Mouse (Mus musculus): ENCODE measurements around the gene A630095N17Rik. TPM values are rescaled to one million over a fixed set of nuclear protein-coding genes. Genes with fewer than 3 reads are reported as not detected.

The A630095N17Rik gene
- total RNA-seq (2021), result not detected
- long read RNA-seq, experiment 1, result 0 reads
- long read RNA-seq, experiment 2, result 0 reads

DNA sequence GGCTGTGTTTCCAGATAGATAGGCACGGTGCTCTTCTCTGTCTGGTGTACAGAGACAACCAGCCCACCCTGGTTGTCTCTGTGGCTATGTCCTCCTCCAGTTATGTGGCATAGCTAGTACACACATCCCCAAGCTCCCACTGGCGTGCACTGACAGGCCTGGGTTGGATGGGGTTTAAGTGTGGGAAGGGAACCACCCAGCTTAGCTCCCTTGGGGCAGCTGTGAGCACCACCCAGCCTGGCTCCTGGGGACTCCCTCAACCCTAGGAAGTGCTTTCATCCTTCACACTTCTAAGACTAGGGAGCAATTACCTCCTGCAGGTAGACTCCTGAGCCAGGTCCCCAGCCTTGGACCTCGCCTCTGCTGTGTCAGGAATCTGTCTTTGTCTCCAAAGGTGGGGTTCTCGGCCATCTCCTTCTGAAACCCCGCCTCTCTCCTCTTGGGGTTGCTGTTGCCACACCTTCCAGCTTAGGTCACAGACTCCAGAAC lies at the start of gene A630095N17Rik:
TSS of gene A630095N17Rik (minus strand) at position 439 of the 489 bp plus-strand sequence.
- no peak for DNase-seq

DNA sequence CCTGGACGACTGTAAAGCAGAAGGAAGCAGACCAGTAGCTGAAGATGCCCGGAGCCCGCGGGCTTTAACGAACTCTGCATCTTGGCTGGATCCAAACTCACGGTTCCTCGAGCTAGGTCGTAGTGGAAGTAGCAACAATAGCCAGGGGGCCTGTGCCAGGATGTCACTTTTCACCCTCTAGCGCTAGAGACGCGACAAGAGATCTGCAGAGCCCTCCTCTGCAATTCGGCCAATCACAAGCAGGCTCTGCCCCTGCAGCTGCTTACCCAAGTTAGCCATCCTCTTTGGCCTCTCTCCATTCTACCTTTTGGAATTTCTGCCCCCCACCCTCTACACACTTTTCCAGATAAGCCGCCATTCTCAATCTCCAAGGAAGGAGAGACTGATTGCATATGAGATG lies 46.3 kb upstream of the A630095N17Rik start, which contains the start of gene Resp18:
TSS of gene Resp18 (minus strand) at position 188 of the 400 bp plus-strand sequence.
- no peak for DNase-seq

DNA sequence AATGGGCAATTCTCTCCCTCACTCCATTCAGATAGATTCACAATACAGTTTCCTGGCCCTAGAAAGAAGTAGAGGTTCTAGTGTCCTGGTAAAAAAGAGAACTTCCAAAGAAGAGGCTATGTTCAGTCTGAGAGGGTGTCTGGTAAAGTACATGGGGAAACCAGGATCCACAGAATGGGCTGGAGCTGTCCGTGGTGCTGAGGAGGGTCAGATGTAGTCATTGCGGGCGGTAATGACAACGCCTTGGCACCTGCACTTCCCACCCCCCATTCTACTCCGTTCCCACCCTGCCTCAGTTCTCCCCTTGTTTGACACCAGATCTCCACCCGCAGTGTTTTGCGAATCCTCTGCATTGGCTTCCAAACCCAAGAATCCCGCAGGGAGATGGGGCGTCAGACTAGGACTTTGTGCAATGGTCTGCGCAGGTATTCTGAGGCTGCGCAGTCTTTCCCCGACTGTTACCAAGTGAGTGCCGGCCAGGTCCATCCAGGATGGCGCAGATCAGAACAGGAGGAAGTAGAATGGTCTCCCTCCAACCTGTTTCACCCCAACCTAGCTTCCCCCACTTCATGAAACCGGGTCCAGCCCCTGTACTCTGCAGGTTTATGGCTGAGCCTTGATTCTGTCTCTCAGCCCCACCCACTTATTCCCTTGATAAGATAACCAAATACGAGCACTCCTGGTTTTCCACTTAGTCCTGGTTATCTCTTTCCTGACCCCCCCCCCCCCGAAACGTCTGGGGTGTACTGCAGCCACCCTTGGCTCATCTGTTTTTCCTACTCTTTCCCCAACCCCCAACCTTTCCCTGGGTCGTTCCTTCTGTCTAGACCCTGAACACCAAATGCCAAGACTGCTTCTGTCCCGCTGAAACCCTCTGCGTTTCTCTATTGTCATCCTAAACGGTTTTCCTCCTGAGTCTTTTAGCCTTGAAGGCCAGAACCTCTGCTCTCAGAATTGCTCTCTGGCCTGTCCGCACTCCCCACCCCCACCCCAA lies 45.6 kb upstream of the A630095N17Rik start:
- no peak for DNase-seq

DNA sequence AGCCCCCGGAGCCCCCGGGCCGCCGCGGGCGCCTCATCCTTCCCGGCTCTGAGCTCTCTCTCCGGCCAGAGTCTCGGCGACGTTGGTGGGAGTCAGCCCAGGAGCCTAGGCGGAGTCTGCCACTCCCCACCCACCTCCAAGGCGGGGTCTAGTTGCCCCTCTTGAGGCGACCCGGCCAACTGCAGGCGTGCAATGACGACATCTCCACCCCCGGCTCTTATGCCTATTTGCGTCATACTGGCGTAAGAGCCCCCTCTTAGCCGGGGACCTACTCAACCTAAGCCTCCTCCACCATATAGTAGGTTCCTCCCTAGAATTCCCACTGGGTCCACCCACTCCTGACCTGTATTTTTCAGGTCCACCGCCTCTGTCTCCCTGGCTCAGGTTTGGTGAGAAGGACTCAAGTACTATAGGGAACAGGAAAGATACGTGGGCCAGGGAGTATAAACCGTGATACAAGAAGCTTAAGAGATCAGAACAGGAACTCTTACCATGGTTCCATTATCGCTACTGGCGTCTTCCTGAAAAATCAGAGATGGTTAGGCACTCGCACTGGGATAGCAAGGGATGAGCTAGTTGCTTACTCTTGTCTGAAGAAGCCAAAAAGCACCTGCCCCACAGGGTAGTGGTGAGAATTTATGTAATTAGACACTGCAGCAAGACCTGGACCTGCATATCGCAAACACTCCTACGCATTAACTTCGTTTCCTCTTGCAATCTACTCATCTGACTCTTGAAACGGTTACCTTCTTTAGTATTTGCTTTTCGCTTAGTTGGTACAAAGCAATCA lies 32.4 kb upstream of the A630095N17Rik start, which contains the start of gene Ptprn:
TSS of gene Ptprn (minus strand) at position 412 of the 790 bp plus-strand sequence.
- DNase-seq, result no peak

DNA sequence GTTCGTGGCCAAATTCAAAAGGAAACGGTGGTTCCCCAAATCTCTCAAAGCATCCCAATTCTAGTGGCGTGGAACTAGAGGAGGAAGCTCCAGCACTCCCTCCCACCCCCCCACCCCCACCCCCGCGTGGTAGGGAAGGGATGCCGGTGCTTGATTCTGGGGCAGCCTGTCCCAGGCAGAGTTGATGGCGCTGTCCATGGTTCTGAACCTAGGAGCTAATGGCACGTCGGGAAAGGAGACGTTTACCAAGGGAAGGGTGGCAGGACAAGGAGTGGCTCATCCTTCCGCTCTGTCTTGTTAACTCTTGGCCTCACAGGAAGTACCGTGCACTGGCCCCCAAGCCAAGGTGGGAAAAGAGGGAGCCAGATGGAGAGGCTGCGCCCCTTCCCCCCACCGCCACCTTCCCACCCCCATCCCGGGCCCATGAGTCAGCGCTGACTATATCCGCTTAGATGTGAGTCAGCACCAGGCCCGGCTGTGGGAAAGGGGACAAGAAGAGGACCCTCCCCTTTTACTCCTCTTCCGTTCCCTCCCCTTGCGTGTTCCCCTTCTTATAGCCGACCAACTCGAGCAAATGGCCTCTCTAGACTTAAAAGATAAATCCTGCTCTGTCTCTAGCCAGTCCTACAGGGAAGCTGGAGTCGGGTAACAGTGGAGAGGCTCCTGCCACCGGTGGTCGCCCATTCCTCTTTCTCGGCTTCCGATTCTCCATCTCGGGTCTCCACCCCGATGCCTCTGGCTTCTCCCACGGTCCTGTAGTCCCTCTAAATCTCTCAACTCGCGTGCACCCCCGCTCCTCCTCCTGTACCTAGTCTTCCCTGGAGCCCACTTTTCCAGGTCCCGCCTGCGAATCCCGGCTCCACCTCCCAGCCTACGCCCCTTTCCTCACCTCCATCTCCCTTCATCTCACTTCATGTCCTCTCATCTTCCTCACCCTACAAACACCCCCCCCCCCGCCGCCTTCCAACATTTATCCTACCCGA lies 31.4 kb upstream of the A630095N17Rik start:
- no peak for DNase-seq

DNA sequence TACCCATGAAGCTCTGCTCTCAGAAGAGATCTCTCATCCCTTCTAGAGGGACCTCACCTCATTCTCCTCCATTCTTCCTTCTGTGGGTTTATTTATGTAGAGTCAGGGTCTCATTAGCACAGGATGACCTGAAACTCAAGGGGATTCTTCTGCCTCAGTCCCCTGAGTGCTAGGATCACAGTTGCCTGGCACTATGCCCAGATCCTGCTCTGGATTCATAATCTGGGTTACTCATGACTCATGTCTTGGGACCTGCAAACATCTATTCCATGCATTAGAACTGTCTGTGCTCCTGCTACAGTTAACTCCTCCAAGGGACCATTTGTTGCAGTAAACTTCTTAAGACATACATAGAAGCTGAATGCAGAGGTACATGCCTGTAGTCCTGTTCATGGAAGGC lies 29.4 kb upstream of the A630095N17Rik start:
- no peak for DNase-seq

DNA sequence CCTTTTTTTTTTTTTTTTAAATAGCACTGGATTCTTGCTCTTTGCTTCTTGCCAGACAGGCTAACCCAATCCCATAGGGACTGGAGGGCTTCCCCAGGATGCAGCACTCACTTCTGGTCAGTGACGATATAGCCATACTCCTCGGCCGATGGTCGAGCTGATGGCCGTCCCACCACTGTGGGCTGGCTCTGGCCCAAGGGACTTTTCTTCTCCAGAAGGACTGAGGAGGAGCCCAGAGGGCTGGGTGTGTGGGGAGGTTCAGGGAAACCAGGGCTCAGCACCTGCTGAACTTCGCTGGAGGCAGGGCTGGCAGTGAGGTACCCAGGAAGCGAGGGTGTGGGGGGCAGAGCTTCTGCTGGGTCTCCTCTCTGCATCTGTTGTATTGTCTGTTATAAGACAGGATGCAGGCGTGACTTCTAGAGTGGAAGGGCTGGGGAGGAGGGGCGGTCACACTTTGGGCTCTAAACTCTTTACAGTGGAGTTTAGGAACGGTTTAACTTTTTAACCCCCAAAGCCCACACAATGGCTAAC lies 23.7 kb upstream of the A630095N17Rik start:
- DNase-seq, result no peak

DNA sequence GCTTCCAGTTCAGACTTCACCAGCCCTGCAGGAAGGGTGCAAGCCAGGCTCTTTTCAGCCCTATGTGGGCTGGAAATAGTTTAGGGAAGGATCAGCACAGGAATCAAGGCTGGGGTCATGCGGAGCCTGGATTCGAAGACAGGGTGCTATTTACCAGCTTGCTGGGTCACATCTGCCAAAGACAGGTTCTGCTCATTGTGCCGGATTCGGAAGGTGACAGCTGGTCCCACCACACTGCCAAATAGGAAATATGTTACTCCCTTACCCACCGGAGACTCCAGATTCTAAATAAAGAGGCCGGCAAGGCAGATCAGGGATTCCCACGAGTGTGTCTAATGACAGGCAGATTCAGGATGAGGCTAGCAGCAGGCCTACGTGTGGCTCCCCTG lies 22.7 kb upstream of the A630095N17Rik start:
- no peak for DNase-seq

DNA sequence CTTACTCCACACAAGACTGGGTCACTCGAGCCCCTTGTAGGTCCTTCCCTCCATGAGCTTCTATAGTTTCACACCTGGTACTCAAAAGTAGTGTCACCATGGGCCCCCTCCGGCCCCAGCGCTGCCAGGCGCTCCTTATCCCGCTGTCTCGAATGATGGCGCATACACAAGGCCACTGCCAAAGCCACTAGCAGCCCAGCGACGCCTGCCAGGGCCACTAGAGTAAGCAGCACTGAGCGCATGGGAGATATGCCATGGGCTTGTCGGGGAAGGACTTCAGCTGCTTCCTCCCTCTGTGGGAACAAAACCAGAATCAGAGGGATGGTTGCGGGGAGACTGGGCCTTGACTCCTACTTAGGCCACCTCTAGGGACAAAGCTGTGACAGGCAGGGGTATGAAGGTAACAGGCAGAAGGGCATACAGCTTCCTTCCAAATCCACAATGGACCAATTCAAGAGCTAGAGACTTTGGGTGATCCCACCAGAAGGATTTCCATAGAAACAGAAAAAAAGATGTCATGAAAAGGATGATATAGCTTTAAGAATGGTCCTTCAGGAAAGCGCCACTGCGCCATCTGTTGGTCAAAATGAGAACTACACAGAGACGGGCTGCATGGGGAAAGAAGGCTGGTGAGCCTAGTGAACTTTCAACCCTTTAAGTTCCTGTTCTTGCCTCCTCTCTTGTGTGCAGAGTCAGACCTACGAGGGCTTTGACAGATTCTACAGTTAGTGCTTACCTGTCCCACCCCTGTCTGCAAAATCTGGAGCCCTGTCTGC lies 22.1 kb upstream of the A630095N17Rik start:
- DNase-seq, result no peak

DNA sequence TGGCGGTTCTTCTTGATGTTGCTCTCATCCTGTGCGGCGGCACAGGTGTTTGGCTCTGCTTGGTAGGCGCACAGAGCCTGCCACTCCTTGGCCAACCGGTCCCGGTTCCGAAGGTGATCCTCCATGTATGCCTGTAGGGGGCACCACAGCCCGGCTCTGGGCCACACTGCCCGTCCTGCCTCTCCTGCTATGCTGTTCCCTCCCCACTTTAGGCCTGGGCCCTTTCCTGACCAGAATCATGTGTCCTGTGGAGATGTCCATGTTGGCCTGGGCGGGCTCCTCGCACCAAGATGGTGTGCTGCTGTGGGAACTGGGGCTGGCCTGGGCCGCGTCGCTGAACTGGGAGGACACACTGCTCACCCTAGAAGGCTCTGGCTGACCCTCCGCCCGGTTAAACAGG lies 21.1 kb upstream of the A630095N17Rik start:
- DNase-seq, result no peak

DNA sequence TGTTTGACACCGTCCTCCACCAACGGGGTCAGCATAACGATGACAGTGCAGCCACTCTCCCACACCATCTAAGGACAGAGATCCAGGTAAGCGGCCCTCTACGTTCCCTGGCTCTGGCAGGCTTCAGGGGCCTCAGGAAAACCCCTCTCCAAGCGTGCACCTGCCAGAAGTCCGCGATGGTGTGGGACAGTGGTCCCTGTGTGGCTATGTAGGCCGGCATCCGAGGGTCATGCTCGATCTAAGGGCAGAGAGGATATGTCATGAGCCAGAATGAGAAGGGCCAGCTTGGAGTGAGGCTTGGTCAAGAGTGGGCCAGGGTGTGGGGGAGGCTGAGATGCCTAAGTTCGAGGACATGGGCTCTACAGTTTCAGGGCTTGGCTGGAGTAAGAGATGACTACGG lies 20.4 kb upstream of the A630095N17Rik start:
- no peak for DNase-seq

DNA sequence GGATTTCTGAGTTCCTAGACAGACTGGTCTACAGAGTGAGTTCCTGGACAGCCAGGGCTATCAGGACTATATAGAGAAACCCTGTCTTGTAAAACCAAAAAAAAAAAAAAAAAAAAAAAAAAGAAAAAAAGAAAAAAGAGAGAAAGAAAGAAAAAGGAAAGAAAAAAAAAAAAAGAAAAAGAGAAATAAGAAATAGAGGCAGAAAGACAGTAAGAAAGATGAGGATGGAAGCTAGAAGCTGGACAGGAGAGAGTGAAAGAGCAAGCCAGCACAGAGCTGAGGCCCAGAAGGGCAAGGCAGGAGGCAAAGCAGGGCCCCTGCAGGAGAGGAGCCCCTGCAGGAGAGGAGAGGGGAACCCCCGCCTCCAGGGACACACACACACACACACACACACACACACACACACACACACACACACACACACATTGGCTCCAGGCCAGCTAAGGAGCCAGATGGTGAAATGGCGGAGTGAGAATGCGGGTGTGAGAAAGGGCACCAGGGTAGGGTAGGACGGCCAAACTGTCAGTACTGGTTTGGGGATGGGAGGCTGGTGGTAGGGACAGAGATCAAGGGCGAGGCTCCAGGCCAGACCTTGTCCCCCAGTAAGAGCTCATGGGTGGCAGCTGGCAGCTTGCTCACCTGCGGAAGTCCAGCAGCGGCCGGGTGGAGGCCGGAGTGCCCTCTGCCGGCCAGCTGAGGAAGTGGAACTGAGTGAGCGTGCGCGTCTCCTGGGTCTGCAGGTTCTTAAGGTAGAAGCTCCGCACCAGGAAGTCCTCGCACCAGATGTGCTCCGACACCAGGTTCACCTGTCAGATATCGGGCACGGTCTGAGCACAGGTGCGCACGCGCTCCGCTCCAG lies 19.4 kb upstream of the A630095N17Rik start:
- peak; percentile 76 for DNase-seq

DNA sequence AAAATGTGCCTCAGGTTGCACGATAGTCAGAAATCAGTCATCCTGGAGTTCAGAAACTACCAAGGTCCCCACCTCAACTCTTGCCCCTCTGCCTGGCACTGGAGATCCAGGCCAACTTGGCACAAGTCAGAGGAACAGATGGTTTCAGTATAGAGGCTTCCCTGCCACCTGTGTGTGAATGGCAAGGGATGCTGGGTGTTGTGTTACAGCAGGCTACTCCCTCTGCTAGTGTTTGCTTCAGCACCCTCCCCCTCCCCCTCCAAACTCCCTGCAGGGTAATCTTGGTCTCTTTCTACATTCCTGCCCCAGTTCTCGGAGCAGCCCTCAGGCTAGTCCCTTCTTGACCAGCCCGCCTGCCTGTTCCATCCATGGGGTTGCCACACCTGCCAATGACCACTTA lies 18.6 kb upstream of the A630095N17Rik start:
- DNase-seq, result no peak

DNA sequence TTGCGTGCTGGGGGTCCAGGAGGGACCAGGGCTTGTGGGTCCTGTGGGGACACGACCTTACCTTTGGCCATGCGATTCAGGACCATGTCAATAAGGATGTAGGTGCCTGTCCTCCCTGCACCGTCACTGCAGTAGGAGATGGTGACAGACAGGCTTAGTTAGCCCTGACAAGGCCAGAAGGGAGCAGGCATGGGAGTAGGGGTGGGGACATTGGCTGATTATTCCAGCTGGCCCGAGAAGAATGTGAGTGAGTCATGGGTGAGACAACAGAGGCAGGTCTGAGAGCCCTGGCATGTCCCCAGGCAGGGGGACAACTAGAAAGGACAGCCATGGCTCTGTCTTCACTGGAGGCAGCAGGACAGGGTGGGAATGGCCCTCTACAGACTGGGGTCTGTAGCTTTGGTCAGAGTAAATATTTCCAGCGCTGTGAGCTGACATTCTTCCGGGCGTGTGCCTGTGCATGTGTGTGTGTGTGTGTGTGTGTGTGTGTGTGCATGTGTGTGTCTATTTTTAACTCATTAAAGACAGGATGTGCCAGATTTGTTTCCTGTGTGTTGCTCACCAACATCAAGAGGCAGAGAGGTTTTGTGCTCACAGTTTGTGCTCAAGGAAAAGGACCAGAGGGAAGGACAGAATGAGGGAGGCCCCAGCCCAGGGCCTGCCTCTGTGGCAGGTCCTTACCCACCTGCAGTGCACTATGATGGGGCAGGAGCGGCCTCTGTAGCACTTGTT lies 16.3 kb upstream of the A630095N17Rik start:
- DNase-seq, result peak; percentile 53

DNA sequence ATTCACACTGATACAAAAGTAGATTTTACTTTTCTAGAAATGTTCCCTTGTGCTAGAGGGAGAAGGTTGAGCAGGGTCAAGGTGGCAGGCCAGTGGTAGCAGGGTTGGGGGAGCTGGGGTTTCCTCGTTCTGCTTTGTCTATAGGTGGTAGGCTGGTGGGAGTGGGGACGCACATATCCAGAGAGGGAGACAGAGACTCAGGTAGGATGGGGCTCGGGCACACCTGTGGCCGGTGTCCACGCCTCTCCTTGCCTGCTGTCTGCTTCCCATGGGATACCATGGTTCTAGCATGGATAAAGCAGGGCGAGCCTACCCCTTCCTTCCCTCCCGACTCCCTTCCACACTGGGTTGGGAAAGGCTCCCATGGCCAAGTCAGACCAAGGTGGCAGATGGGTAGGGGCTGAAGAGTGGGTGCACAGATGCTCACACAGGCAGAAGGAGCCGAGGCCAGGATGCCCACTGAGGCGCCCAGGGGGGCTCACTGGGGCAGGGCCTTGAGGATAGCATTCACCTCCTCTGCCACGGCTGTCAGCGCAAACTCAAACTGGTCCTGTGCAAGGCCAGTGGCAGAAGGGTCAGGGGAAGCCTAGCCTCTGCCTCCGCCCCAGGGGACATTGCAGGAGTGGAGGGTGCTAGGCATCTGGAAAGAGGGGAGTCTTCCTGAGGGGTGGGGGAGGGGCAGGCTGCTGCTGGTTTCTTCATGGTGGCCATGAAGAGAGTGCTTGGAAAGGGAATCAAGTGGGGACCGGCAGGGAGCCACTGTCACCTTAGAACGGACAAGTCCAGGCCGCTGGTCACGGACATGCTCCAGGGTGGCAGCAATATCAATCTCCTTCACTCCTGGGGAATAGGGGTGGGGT lies 15.4 kb upstream of the A630095N17Rik start:
- no peak for DNase-seq

DNA sequence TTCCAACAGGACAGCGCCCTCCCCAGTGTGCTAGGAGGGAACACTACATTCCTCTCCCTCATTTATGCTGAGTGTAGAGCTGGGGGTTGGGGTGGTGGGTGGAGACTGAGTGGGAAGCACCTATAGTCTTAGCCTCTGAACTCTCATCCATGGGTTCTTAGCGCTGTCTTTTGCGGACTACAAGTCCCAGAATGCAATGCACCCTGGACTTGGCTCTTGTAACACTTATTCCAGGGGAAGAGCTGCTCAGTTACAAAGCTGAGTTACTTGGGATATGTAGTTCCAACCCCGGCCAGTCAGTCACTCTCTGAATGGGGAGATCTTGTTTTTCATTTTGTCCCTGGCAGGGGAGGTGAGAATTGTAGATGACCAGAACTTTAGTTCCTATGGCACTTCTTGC lies 12.9 kb upstream of the A630095N17Rik start:
- DNase-seq, result no peak

DNA sequence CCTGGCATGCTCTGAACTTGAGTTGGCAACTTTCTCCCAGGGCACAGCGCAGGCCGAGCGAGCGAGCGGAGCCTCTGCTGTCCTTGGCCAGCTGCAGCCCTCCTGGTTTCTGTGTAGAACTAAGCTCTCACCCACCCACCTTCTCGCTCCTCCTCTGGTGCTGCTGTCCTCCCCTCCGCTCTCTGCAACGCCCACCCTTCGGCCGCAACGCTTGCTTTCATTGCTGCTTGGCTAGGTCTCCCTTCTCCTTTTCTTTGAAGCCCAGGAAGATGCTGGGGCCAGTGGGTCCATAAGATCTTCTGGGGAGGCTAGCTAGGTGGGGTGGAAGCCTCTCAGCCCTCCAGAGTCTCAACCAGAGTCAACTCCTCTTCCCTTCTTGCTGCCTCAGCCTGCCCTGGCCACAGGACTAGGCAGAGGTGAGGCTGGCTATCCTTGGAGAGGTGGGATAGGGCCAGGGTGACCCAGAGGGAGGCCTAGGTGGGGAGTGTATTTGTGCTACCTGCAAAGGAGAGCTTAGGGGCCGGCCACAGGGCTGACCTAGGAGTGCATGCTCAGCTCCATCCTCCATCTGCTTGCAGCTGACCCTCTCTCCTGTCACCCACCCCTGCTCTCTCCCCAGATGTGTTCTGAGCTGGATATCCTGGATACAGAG lies 12.4 kb upstream of the A630095N17Rik start:
- DNase-seq, result no peak

All from gastrocnemius, postnatal 25 days (tissue).